Mouse (Mus musculus): Measurements from ENCODE around the gene Dock10.
"Not testable (repeated sequence)": the region's sequence is repeated elsewhere in the genome, so short reads cannot be mapped to it uniquely, and the experiment has no call there.

Gene Dock10

DNA sequence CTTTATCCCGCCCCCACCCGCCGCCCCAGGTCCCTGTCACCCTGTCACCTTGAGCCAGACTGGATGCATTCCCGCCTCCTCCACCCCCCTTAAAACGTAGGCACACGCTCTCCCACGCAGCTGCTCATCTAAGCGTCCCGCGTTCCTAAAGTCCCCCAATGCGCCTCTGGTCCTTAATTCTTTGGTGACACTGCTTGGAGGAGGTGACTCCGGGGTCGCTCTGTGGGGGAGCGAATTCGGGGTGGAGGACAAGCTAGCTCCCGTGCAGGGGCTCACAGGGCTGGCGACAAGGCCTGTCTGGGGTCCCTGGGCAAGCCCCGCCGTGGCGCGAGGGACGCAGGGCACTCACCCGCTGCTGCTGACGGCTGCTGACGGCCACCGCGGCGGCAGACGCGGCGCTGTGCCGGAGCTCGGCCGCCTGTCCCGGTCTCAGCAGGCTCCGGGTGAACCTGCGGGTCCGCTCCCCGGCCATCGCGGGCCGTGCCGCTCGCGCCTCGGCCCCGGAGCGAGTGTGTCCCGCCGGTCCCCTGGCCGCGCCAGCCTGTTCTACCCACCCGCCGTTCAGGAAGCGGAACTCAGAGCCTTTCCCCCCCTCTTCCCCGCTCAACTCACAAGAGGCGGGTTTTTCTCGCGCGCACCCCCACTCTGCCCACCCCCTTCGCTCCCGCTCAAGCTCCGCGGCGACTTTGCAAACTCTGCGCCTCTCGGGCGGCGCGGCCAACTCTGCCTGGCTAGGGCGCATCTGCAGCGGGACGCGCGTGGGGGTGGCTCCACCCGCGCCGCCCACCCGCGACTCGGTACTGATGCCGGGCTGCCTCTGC is at the start of gene Dock10:
Gene Dock10 (minus strand): TSS at position 551 of the 821 bp plus-strand sequence.
- DNase-seq: peak; percentile 95

DNA sequence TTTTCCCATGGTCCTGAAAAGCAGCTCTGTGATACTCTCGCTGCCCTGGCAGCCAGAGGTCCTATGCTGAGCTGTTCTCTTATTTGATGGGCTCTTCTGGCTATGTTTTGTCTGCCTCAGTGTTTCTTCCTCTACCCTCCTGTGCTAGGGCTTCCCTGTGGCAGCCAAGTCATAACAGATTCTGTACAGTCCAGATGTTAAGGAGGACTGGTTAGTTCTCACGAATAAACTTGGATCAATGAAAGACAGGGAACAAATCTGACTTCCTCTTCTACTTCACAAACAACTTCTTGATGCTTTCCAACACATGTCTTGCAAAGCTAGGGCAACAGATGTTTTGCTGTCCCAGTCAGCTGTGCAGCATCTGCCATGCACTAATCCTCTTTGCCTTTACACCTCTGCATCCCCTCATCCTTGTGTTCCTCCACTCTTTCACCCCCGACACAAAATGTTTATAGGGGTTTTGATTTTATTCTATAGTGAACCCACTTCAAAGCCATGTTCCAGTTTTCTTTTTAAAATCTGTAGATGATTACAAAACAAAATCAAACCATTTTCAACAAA is 48.6 kb upstream of the Dock10 start:
- no peak for DNase-seq

DNA sequence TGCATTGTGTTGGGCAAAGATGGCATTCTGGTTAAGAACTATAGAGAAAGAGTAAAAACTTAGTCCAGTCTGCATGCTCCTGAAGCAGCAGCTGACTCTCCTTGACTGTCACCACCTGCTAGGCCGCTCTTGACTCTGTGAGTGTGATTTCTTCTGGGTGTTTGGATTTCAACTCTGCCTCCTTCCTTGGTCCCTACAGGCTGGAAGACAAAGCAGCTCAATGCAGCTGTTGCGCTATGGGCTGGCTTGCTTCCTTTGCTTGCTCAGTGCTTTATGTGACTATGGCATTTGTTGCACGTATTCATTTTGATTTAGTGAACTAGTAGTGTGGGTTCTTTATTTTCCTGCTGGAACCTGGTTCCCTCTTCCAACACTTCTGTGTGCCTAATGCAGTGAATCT is 43.7 kb upstream of the Dock10 start:
- no peak for DNase-seq

DNA sequence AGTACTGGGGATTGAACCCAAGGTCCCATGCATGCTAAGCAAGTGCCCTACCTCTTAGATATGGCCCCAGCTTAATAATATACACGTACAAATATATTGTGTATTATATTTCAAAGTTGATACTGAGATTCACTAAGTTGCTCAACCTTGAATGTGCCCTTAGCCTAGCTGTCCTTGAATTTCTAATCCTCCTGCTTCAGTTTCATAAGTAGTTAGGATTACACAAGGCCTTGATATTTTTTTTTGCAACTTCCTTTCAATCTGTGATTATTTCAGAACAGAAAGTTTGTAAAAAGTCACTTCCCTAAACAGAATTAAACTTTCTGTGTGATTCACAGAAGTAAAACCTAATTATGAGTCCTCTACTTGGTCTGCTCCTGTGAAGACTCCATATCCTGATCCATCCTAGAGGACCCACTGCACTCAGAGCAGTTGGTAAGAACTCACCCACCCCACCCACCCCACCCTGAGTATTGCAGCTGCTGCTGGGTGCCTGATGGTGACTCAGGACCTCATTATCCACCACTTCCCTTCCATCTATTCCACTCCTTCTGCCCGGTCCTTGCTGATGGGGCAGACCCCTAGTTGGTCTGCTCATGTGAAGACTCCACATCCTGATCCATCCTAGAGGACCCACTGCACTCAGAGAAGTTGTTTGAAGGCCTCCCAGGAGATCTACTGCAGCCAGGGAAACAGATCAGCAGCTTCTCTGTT is 26.9 kb upstream of the Dock10 start:
- DNase-seq: no peak

DNA sequence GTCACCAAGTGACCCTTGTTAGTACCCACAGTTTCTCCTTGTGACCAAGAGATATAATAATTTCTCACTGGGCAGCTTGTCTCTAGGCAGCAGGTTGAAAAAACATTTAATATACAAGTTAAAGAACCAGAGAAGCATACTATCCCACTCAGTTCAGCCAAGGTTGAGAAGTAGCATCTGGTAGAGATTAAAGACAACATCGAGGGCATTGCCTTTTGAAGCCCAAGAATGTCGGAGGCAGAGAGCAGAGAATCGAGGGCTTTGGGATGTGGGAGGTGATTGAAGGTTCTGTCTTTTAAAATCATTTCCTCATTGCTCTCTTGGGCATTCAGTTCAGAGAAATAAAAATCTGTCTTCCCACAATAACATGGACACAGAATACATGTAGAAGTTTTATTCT is 25.8 kb upstream of the Dock10 start:
- no peak for DNase-seq

DNA sequence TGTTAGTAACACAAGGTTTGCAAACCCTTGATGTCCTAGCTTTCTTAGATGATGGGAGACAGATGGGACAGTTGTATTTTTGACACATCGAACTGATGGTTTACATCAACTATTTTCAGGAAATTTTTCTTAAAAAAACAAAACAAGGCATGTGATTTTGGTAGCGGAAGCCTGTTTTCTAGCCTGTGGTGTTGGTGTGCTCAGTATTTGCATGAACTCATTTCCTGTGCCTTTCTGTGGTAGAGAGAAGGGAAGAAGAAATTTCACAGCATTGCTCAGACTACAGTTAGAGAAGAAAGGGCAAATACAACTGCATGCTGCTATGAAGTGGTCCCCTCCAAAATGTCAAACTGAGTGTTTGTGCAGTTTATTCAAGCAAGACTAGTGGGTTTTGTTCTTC is 7.2 kb upstream of the Dock10 start:
- DNase-seq: no peak

DNA sequence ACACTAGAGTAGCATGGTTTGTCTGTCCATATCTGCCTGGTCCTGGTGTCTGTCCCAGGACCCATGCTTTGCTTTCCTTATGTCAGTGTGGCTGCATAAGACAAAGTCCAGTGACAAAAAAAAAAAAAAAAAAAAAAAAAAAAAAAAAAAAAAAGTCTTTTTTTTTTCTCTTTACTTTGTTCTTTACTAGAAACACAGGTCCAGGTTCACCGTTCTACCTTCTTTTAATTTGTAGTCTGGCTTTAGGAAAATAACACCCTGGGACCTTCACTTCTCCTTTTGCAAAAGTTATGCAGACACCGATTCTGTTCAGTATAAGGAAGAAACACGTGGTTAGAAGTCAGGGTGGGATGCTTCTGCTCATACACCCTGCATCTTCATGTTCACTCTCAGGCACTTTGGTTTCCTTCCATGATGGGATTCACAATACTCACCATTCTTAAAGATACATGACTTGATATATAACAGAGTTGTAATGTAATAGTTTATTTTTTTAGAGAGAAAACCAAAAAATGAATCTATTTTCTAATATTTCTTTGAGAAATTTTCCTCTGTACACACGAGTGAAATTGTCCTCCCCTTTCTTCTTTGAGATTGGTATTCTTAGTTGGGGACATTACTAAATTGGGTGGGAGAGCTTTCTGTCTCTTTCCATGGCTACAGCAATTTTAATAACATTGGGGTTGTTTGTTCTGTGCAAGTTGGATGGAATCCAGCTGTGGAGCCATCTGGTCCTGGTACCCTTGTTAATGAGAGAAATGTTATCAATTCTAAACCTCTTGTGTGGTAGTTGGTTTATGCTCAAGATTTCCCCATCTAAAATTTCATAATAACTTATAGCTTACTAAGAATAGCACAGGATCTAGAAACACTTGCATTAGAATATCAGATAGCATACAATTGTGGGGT is 5.0 kb upstream of the Dock10 start:
- DNase-seq: no peak

DNA sequence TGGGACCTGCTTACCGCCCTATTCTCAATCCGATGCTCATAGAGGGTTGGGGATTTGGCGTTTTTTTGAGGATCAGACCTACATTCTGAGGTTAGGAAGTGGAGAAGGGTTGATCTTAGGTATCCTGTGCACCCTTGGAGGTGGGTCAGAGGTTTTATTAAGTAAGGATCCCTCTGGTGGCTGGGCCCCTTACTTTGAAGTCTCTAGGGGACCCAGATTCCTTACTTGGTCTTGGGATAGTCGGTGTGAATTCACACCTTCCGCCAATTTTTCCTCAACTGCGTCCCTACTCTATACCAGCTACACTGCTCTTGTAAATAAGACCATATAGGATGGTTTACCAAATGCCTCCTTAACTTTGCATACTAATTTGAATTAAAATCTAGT is 464 bp upstream of the Dock10 start:
- DNase-seq: no peak

DNA sequence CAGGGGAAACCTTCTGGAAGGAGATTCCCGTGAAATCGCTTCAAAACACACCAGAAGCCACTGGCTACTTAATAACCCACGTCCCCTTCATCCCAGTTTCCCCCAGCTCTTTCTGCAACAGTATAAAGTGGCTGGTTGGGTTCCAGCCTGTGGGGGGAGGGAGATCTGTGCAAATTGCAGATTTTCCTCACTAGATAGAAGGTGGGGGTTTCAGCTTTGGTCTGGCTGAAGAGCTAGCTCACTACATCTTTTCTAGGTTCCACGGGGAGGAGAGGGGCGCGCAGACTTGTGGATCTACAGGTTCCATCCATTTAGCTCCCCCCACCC is 714 bp downstream of the Dock10 start:
- DNase-seq: peak; percentile 80

DNA sequence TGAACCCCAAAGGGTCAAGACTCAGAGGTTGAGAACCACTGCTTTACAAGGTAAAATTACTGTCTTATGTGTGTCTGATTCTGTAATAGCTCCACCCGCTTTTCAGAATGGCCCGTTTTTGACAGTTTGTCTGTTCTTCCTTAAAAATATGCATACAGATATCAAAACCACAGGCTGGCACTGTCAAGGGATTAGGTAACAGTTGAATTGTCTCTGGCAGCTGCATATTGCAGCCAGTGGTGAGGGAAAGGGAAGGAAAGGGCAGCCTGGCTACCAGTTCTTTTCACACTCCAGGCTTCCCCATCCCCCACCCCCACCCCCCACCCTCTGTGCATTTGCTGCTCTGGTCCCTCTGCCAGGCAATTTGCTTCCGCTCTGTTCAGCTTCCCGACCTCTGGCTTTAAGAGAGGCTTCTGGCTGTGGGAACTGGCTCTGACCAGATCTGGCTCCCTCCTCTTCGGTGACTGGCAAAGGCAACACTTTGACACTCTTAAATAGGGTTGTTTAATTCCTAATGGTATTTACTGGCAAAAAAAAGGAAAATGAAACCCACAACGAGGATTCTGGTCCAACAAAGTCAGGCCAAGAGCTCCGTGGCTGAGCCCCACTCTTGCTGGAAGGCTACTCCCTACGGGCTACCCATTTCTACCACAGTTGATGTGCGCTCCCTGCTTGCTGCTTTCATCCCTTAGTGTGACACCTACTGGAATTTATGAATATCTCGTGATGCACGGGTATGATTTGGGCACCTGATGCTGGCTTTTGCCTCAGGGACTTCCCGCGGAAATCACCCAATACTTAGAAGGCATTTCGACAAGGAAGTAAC is 1.3 kb downstream of the Dock10 start:
- peak; percentile 93 for DNase-seq

DNA sequence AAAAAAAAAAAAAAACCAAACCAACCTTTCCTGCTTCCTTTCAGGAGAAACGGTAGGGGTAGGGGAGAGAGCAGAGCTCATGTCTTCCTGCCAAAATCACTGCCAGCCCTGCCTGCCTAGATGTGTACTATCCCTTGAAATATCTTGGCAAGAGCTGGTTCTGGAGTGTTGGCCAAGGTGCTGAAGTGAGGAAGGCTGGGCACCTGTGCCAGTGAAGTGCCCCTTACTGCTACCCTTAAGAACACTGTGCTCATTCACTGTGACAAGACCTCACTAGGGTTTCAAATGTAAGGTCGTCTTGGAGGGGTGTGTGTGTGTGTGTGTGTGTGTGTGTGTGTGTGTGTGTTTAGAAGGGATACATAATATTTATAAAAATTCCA is 2.3 kb downstream of the Dock10 start:
- DNase-seq: peak; percentile 79

DNA sequence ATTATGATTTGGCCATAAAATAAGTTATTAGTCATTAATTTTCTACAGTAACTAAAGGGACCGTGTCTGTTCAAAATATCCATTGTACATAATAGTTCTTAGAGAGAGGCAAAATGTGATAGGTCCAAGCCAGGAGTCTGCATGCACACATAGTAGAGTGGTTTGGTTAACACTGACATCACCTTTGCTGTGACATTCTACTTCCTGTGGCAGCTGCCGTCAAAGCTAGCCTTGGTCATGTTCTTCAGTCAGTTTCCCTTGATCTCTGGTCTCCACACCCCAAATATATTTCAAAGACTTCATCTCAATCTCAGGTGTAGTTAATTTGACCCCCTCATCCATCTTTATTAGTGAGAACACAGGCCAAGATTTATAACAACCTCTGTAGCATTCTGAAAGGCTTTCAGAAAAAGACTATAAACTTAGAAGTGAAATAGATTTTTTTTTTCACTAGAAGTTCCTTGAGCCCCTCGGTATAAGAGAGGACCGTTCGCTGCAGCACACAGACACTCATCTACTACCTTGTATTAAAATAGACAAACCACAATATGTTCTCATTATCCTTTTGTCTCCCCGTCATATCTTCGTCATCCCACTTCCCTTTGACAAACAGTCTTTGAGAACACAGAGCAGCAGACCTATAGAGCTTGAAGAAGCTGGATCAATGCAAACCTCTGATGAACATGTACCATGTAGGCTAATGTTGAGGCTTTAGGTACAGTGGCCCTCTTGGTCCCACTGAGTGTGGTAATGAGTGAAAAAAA is 2.8 kb downstream of the Dock10 start:
- DNase-seq: peak; percentile 78

DNA sequence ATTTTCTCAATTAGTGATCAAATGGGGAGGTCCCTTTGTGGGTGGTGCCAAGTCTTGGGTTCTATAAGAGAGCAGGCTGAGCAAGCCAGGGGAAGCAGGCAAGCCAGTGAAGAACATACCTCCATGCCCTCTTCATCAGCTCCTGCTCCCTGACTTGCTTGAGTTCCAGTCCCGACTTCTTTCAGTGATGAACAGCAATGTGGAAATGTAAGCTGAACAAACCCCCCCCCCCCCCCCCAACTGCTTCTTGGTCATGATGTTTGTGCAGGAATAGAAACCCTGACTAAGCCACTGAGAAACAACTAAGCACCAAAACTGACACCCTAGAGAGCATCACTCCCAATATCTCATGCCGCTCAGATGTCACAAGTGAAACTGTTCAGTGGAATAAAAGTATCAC is 9.2 kb downstream of the Dock10 start:
- DNase-seq: not testable (repeated sequence)

DNA sequence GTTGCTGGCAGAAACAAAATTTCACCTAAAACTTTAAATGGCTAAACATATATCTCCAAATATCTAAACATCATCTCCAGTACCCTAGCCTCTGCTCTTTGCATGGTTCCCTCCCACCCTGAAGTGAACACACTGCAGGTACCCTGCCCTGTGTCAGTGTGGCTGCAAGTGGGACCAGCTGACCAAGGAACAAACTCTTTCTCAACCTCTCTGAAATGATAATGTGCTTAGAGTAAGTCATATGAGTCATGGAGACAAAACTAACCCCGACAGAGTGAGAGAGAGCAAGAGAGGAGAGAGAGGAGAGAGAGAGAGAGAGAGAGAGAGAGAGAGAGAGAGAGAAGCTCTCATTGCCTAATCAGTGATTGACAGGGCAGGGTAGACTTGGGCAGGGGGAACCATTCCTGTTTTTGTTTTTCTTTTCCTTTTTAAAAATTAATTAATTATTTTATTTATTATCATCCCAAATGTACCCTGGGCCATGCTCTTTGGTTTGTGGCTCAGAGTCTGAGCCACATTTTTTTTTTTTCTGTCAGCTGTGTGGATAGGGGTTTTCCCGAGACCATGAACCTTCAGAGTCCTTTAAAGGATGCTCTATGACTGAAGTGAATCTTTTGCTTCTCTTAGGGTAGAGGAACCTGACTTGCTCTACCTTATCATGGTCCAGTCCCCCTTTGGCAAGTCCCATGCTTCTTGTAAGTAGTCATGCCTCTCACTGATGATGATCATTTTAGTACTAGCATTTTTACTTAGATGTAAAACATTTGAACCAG is 11.4 kb downstream of the Dock10 start:
- no peak for DNase-seq

DNA sequence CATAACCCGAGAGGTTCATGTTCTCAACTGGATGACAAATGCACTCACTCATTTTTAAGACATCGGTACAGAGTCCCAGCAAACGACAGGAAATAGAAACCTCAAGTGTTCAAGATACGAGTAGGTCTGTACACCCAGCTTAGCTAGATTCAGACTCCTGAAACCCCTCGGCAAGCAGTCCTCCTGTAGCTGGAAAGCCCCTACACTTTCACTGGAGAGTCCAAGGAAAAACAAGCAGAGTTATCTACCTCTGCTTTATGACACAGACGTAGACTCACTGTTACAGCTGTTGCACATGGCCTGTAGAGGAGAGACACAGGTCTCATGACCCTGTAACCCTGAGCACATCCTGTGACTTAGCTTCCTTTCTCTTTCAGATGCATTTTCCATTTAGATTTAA is 12.1 kb downstream of the Dock10 start:
- no peak for DNase-seq

DNA sequence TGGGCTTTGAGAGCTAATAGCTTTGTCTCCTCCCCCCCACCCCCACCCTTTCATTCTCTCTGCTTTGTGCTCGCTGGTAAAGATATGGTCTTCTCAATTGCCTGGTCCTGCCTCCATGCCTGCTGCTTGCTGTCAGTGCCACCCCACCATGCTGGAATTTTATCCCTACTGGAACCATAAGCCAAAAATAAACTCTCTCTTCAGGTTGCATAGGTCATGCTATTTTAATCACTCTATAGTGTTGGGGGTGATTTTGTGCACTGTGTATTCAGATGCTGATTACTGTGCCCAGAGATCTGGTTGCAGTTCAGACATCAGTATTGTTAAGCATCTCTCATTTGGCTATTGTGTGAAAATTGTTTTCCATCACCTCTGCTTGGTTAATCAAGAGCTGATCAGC is 18.9 kb downstream of the Dock10 start:
- no peak for DNase-seq

DNA sequence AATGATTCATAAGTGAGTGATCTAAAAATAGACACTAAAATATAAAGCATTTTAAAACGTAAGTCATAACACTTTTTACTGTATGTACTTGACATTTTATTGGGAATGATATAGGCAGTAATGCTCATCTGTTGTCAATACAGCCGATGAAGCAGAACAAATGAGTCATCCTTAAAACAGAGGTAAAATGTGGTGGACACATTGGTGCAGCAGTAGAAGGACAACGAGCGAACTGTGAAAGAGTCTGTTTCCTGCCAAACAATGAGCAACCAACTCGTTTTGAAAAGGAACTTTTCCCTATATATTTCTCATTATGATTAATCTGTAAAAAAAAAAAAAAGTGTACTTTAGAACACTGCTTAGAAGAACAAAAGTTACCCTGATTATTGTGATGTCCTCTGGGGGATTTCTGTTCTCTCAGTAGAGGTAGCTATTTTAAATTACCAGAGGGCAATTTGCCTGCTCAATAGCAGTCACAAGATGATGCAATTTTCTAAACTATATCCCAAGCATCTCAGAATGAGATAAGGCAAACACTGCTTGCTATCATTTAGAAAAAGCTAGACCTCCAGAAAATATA is 20.4 kb downstream of the Dock10 start:
- DNase-seq: no peak

DNA sequence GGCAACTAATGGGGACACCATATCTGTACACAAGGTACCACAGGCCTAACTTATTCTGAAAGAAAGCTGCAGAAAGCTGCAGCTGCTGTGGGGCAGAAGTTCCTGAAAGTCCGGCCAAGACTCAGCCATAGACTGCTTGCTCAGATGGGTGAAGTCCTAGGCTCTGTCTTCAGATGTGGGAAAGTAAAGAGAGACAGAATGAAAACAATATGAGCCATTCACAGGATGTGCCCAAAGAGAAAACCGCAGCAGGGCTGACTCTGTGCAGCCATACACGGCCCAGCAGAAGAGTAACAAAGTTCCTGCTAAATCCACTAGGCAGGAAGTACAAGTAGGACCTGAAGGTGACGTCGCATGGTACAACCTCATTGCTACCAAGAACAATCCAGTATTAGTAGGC is 27.7 kb downstream of the Dock10 start:
- no peak for DNase-seq

DNA sequence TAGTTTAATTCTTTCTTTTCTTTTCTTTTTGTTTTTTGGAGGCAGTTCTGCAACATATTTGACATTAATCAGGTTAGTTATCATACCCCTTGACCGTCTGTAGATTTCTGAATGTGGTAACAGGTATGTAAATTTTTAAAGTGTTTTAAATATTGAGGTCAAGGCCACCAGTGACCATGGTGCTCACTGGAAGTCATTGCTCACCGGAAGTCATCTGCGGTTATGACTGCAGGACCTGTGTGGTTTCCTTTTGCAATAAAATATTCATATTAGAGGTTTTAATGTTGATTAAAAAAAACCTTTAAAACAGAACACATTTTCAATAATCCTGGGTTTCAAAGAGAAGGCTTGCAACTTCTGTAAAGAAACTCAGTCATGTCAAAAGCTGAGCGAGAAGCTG is 28.2 kb downstream of the Dock10 start:
- no peak for DNase-seq

DNA sequence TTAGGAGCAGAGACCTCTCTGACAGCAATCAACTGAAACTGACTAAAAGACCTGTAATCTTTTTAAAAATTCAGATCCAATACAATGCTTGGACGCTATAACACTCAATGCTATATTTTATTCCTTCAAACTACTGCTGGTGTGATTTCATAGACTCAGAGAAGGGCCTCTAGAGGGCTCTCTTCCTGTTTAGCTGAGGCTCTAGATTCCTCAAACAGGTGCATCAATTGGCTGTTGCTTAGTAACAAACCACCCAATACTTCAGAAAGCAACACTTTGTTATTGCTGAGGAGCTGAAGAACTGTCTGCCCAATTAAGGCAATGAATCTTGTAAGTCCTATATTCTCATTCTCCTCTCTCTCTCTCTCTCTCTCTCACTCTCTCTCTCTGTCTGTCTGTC is 30.1 kb downstream of the Dock10 start:
- no peak for DNase-seq

All from heart, adult 11 months (tissue).